25 mouse cellular contexts compared by ENCODE assay signal in the genomic region with DNA sequence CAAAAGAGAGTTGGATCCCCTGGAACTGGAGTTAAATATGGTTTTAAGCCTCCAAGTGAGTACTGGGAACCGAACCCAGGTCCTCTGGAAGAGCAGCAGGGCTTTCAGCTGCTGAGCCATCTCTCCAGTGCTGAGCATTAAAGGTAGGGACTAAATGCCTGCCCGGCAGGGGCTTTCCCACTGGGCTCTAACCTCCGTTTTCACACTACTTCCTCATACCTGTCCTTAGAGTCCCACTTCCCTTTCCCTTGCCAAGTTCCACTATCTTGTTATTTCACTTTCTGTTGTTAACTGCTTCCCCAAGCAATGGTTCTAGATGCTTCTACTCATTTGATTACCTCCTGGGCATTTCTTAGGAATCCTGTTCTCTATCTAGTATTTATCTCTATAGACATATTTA.
DNase-seq lines count a peak whose midpoint lies in the region; ATAC-seq and TF ChIP-seq lines count a peak whose summit lies in the region.
"Had no signal": no experiment of that assay in that cellular context is flagged by ENCODE, and none has a peak within 500 bp of the region (broad histone marks: within the 10 kb centered on the region; RNA-seq: fewer than 3 reads in every experiment).

No protein-coding gene starts in this region.

- ATAC-seq in megakaryocyte, adult 5-6 weeks (ENCODE audit: poor library complexity, severe bottlenecking): peak; percentile 69
- no peak for ATAC-seq in stomach, postnatal 0 days (ENCODE audit: low FRiP score, low TSS enrichment)
- ATAC-seq: CD4-positive, CD25-positive, alpha-beta regulatory T cell, adult 4 months; forebrain, postnatal 0 days; inflammation-experienced regulatory T-cells, adult 6 months had no signal

- TF ChIP-seq EP300 in stomach, postnatal 0 days (optimal IDR thresholded peaks at IDR 0.05): no peak

- H3K4me1 ChIP-seq in kidney, adult 2 months (ENCODE audit: control insufficient read depth, insufficient read depth, low read length): no peaks in the 10 kb centered on the region; the same call in 1 of the 2 replicates
- H3K4me1 ChIP-seq in stomach, postnatal 0 days (replicated peaks; ENCODE audit: control insufficient read depth, insufficient read depth): no peaks in the 10 kb centered on the region; the same call in 1 of the 2 replicates

- no peak for TF ChIP-seq CTCF in kidney, adult 2 months (conservative IDR thresholded peaks at IDR 0.05; ENCODE audit: insufficient read depth, insufficient read length, low read depth, low read length)
- no peak for TF ChIP-seq CTCF in stomach, postnatal 0 days (IDR thresholded peaks at IDR 0.05; ENCODE audit: low read depth)

- no peaks in the 10 kb centered on the region for H3K27me3 ChIP-seq in kidney, adult 2 months (replicated peaks; ENCODE audit: control insufficient read depth, insufficient read depth, low read length)
- H3K27me3 ChIP-seq in stomach, postnatal 0 days (ENCODE audit: control insufficient read depth, insufficient read depth, low read length): no peaks in the 10 kb centered on the region
- H3K27me3 ChIP-seq: hindbrain, embryonic 13.5 days; neural tube, embryonic 15.5 days; stomach, embryonic 15.5 days had no signal

- 62% methylated on average over 3 of the region's 3 CpGs for WGBS in kidney, adult 2 months
- WGBS in stomach, postnatal 0 days: 56% methylated on average over 3 of the region's 3 CpGs

- no peaks in the 10 kb centered on the region for H3K36me3 ChIP-seq in kidney, adult 2 months (ENCODE audit: control insufficient read depth, insufficient read depth, low read length)
- H3K36me3 ChIP-seq in stomach, postnatal 0 days (ENCODE audit: control insufficient read depth, insufficient read depth, low read length): no peaks in the 10 kb centered on the region
- H3K36me3 ChIP-seq: G1E; neural tube, embryonic 15.5 days; stomach, embryonic 15.5 days had no signal

- H3K9ac ChIP-seq in stomach, postnatal 0 days (ENCODE audit: low read length): no peak overlapping the region
- H3K9ac ChIP-seq: forebrain, postnatal 0 days; hindbrain, embryonic 13.5 days; neural tube, embryonic 15.5 days; stomach, embryonic 15.5 days had no signal

- H3K9me3 ChIP-seq in stomach, postnatal 0 days (ENCODE audit: control insufficient read depth, low read length): no peaks in the 10 kb centered on the region
- H3K9me3 ChIP-seq: G1E; hindbrain, embryonic 13.5 days; megakaryocyte, embryonic 14.5 days; neural tube, embryonic 15.5 days; stomach, embryonic 15.5 days had no signal

- DNase-seq in kidney, adult 2 months: peak; percentile 18
- DNase-seq in kidney, postnatal 4 days: no peak
- peak; percentile 85 for DNase-seq in A20 (ENCODE audit: low read depth, low spot score)
- peak; percentile 71 to 74 for DNase-seq in B cell, adult 2 months
- DNase-seq in right cerebral cortex, adult 2 months (ENCODE audit: low spot score in 2 of 2): no peak
- DNase-seq in stomach, postnatal 0 days (ENCODE audit: low spot score): no peak
- DNase-seq in adrenal gland, adult 18-20 months (ENCODE audit: low spot score in 2 of 2): no peak
- DNase-seq: cerebellum, adult 9-11 months; forebrain, postnatal 0 days; gastrocnemius, postnatal 36 days; kidney, adult 8-10 months; kidney, postnatal 14 days; left cerebral cortex, postnatal 4 days; liver; midbrain, embryonic 14.5 days; right cerebral cortex, postnatal 4 days; thymus, adult 2 months had no signal

- no peak for TF ChIP-seq POLR2A in kidney, adult 2 months (IDR thresholded peaks at IDR 0.05; ENCODE audit: low read depth, low read length)

- no peak overlapping the region for H3K4me2 ChIP-seq in stomach, postnatal 0 days (replicated peaks; ENCODE audit: low read depth)
- H3K4me2 ChIP-seq: hindbrain, embryonic 13.5 days; neural tube, embryonic 15.5 days; stomach, embryonic 15.5 days had no signal

- H3K4me3 ChIP-seq in kidney, adult 2 months (ENCODE audit: insufficient read depth, low read depth, low read length): no peak overlapping the region
- H3K4me3 ChIP-seq in stomach, postnatal 0 days (ENCODE audit: low read depth, low read length): no peak overlapping the region
- H3K4me3 ChIP-seq: hindbrain, embryonic 13.5 days; megakaryocyte, embryonic 14.5 days; neural tube, embryonic 15.5 days; stomach, embryonic 15.5 days had no signal

- no peak overlapping the region for H3K27ac ChIP-seq in kidney, adult 2 months (ENCODE audit: insufficient read depth, low read depth, low read length)
- no peak overlapping the region for H3K27ac ChIP-seq in stomach, postnatal 0 days (replicated peaks)
- H3K27ac ChIP-seq: hindbrain, embryonic 13.5 days; neural tube, embryonic 15.5 days; stomach, embryonic 15.5 days had no signal

Comparison
In these comparisons a context has a peak if more than half of its experiments do, and no peak if none do; other contexts are left out.
1. DNase-seq: peak in kidney, adult 2 months (single experiment), A20 (single experiment) and B cell, adult 2 months (2 of 2); none in kidney, postnatal 4 days (0 of 2), right cerebral cortex, adult 2 months (0 of 2), stomach, postnatal 0 days (single experiment) and adrenal gland, adult 18-20 months (0 of 2).